Mouse (Mus musculus) midbrain, embryonic 16.5 days (tissue): ENCODE measurements around the gene Lias. TPM values are rescaled to one million over a fixed set of nuclear protein-coding genes. Genes with fewer than 3 reads are reported as not detected.
A peak's percentile ranks its signal among the peaks of the same experiment; 100 is the strongest.

Source experiments
- ATAC-seq: fragments of 200-750 bp; cut with Nextera tagmentation; 2 replicates; pipeline ENCODE4 v1.8.0; 2017; ENCODE audit warnings: moderate TSS enrichment
- H3K27ac ChIP-seq: fragments of 300-500 bp; sonication (generic); 2 replicates; pipeline ENCODE4 v1.5.1; 2014; ENCODE audit warnings: mild to moderate bottlenecking, low read length, mixed read lengths
- H3K27me3 ChIP-seq: fragments of 300-500 bp; sonication (generic); 2 replicates; pipeline ENCODE4 v1.6.1; 2014; ENCODE audit warnings: low read depth, low read length, mixed read lengths; ENCODE audit not compliant: control insufficient read depth, insufficient read depth
- H3K36me3 ChIP-seq: fragments of 300-500 bp; sonication (generic); 2 replicates; pipeline ENCODE4 v1.6.1; 2014; ENCODE audit warnings: mild to moderate bottlenecking, low read length, moderate library complexity, mixed read lengths; ENCODE audit not compliant: control insufficient read depth, insufficient read depth
- H3K4me1 ChIP-seq: fragments of 300-500 bp; sonication (generic); 2 replicates; pipeline ENCODE4 v1.6.1; 2014; ENCODE audit warnings: mild to moderate bottlenecking, low read length, mixed read lengths; ENCODE audit not compliant: control insufficient read depth, insufficient read depth
- H3K4me2 ChIP-seq: fragments of 300-500 bp; sonication (generic); 2 replicates; pipeline ENCODE4 v1.6.1; 2014; ENCODE audit warnings: mild to moderate bottlenecking, low read length, mixed read lengths
- H3K4me3 ChIP-seq: fragments of 300-500 bp; sonication (generic); 2 replicates; pipeline ENCODE4 v1.5.1; 2014; ENCODE audit warnings: low read depth, mild to moderate bottlenecking, low read length, moderate library complexity, mixed read lengths
- H3K9ac ChIP-seq: fragments of 300-500 bp; sonication (generic); 2 replicates; pipeline ENCODE4 v1.6.1; 2014; ENCODE audit warnings: low read depth, low read length, mixed read lengths
- H3K9me3 ChIP-seq: fragments of 300-500 bp; sonication (generic); replicated peaks from 2 replicates; pipeline ENCODE4 v1.6.1; 2014; ENCODE audit warnings: mild to moderate bottlenecking, low read length, mixed read lengths; ENCODE audit not compliant: control insufficient read depth, poor library complexity, severe bottlenecking
- WGBS: fragments of 180-500 bp; shearing (Covaris S2); extraction: QIAGEN DNeasy Blood & Tissue Kit; methylation state at CpG from one replicate; pipeline ENCODE4 v1.1.7; 2014; 5-methylcytosine and 5-hydroxymethylcytosine counted together
- polyA plus RNA-seq: library from polyadenylated mRNA; unstranded; fragments of >200 nt; fragmentation: Nextera tagmentation; extraction: Ambion mirVana; gene quantifications from 2 replicates; pipeline ENCODE4 v1.2.1, GENCODE M21; 2015

Gene Lias
- polyA plus RNA-seq, 1 experiment from 2014 or later: 65.9 TPM

GRCm38 (mm10) chr5:65374746-65375145 lies 16.6 kb upstream of the Lias start:
- H3K4me2 ChIP-seq: no peak overlapping the region
- no peaks in the 10 kb centered on the region for H3K9me3 ChIP-seq
- no peaks in the 10 kb centered on the region for H3K36me3 ChIP-seq
- H3K27me3 ChIP-seq: no peaks in the 10 kb centered on the region
- no peak for ATAC-seq
- no peak overlapping the region for H3K9ac ChIP-seq
- 83% methylated on average over 7 of the region's 7 CpGs for WGBS
- H3K27ac ChIP-seq: no peak overlapping the region
- H3K4me3 ChIP-seq: no peak overlapping the region
- no peaks in the 10 kb centered on the region for H3K4me1 ChIP-seq

- H3K9ac ChIP-seq: no peak overlapping the region
- H3K4me3 ChIP-seq: no peak overlapping the region
- no peak for ATAC-seq
- H3K4me2 ChIP-seq: no peak overlapping the region
- peaks cover 18% of the 10 kb centered on the region for H3K36me3 ChIP-seq
- peaks cover 14% of the 10 kb centered on the region for H3K4me1 ChIP-seq
- no peaks in the 10 kb centered on the region for H3K27me3 ChIP-seq
- WGBS: 77% methylated on average over 2 of the region's 2 CpGs
- H3K9me3 ChIP-seq: no peaks in the 10 kb centered on the region
- no peak overlapping the region for H3K27ac ChIP-seq
These were observed 5.6 kb upstream of the Lias start for GRCm38 (mm10) chr5:65385704-65386103.

GRCm38 (mm10) chr5:65387008-65387867 lies 4.1 kb upstream of the Lias start:
- no peak for ATAC-seq
- Histone ChIP-seq H3K4me2 (no peak overlapping the region), H3K27ac (no peak overlapping the region), H3K9me3 (no peaks in the 10 kb centered on the region), H3K4me3 (no peak overlapping the region), H3K27me3 (no peaks in the 10 kb centered on the region), H3K36me3 (peaks cover 18% of the 10 kb centered on the region), H3K9ac (no peak overlapping the region), H3K4me1 (peaks cover 18% of the 10 kb centered on the region)
- 82% methylated on average over 6 of the region's 6 CpGs for WGBS

GRCm38 (mm10) chr5:65391753-65392152 lies 456 bp downstream of the Lias start:
- Histone ChIP-seq H3K36me3 (peaks cover 13% of the 10 kb centered on the region), H3K4me1 (peaks cover 25% of the 10 kb centered on the region), H3K9me3 (no peaks in the 10 kb centered on the region), H3K27ac (peak overlapping the region; percentile 80), H3K9ac (peak overlapping the region; percentile 73), H3K4me2 (peak overlapping the region; percentile 71), H3K27me3 (no peaks in the 10 kb centered on the region), H3K4me3 (peak overlapping the region; percentile 74)
- peak; percentile 54 for ATAC-seq
- WGBS: 1% methylated on average over 12 of the region's 12 CpGs

GRCm38 (mm10) chr5:65394425-65394824 lies 3.1 kb downstream of the Lias start:
- Histone ChIP-seq H3K4me2 (no peak overlapping the region), H3K4me1 (peaks cover 19% of the 10 kb centered on the region), H3K27ac (no peak overlapping the region), H3K9ac (no peak overlapping the region), H3K36me3 (peaks cover 10% of the 10 kb centered on the region), H3K9me3 (no peaks in the 10 kb centered on the region), H3K4me3 (no peak overlapping the region), H3K27me3 (no peaks in the 10 kb centered on the region)
- ATAC-seq: no peak
- 96% methylated on average over 7 of the region's 7 CpGs for WGBS

GRCm38 (mm10) chr5:65401251-65401994 lies 10.1 kb downstream of the Lias start:
- Histone ChIP-seq H3K4me1 (no peaks in the 10 kb centered on the region), H3K36me3 (peaks cover 21% of the 10 kb centered on the region), H3K27ac (no peak overlapping the region), H3K9ac (no peak overlapping the region), H3K4me3 (no peak overlapping the region), H3K9me3 (no peaks in the 10 kb centered on the region), H3K4me2 (no peak overlapping the region), H3K27me3 (no peaks in the 10 kb centered on the region)
- no peak; the same call in 1 of the 2 replicates for ATAC-seq
- 24% methylated on average over 2 of the region's 2 CpGs for WGBS

- no peak for ATAC-seq
These were observed 16.7 kb downstream of the Lias start for GRCm38 (mm10) chr5:65407989-65408388.

GRCm38 (mm10) chr5:65415653-65416458 lies 24.6 kb downstream of the Lias start:
- Histone ChIP-seq H3K4me2 (no peak overlapping the region), H3K4me3 (no peak overlapping the region), H3K9me3 (no peaks in the 10 kb centered on the region), H3K4me1 (no peaks in the 10 kb centered on the region), H3K9ac (peak overlapping the region; percentile 48), H3K27me3 (no peaks in the 10 kb centered on the region), H3K36me3 (peaks cover 28% of the 10 kb centered on the region), H3K27ac (peak overlapping the region; percentile 33; the same call in 1 of the 2 replicates)
- no peak for ATAC-seq
- 18% methylated on average over 26 of the region's 26 CpGs for WGBS

More at GRCm38 (mm10) chr5:65407989-65408388, 16.7 kb downstream of the Lias start:
- Histone ChIP-seq H3K27me3 (no peaks in the 10 kb centered on the region), H3K4me1 (no peaks in the 10 kb centered on the region), H3K36me3 (peaks cover 18% of the 10 kb centered on the region), H3K4me3 (no peak overlapping the region), H3K27ac (no peak overlapping the region), H3K9ac (no peak overlapping the region), H3K9me3 (no peaks in the 10 kb centered on the region), H3K4me2 (no peak overlapping the region)
- WGBS: 21% methylated on average over 12 of the region's 12 CpGs
